Mouse (Mus musculus) layer of hippocampus, postnatal 25 days (tissue): ENCODE data around the gene Dmxl2. TPM values are rescaled to one million over a fixed set of nuclear protein-coding genes. Genes with fewer than 3 reads are reported as not detected.

Source experiments
- DNase-seq, 2 experiments: peaks; one replicate each; pipeline ENCODE4 v3.0.0; 2022; ENCODE audit warnings: mixed read lengths in 2 of 2, low spot score in 1 of 2; ENCODE audit errors: extremely low spot score in 1 of 2
- total RNA-seq, 2 experiments: library from RNA; stranded (reverse); gene quantifications; 2 replicates each; pipeline ENCODE4 v1.2.3; 2021

The Dmxl2 gene
- total RNA-seq, 2 experiments from 2014 or later, result 187 to 212 TPM

DNA sequence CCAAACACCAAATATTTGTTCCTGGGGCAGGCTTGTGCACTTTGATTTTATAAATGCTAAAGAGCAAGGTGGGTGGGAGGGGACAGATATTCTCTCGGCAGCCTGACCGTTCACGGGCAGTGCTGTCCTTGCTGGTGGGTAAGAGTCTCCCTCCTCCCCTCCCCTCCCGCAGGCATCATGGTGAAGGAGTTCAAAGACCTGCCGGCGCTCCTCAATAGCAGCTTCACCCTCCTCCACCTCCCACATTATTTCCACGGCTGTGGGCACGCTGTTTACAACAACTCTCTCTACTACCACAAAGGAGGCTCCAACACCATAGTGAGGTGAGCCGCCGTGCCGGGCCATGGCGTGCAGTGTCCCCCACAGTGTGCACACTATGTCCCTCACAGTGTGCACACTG, 165.8 kb downstream of the Dmxl2 start:
- no peak for DNase-seq

DNA sequence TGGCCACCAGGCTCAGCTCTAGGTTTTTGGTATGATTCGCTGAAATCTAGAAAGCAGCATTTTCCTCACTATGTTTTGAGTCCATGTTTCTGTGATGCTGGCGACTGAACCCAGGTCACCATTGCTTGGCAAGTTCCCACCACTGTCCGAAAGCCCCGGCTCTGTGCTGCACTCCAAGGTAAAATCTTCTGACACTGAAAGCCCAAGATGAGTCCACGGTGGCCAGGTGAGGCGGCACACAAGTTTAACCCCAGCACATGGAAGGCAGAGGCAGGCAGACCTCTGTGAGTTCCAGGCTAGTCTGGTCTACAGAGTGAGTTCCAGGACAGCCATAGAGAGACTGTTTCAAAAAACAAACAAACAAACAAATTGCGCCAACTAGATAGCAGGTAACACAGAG, 172.2 kb downstream of the Dmxl2 start:
- no peak for DNase-seq

DNA sequence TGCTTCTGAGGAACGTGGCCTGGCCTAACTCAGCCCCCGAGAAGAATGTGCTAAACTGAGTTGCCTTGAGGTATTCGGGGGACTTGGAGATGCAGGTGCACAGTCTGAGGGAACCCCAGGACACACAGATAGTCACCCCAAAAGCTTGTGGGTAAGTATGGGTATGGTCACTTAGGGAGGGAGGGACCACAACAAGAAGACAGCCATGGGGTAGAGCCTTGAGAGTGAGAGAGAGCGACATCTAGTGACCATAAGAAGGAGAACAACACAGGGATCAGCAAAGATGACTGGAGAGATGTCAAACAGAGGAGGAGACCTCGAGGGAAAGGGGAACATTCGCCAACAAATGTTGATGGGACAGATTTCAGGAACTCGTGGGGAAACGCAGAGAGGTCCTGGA, 178.0 kb downstream of the Dmxl2 start:
- DNase-seq, result no peak

DNA sequence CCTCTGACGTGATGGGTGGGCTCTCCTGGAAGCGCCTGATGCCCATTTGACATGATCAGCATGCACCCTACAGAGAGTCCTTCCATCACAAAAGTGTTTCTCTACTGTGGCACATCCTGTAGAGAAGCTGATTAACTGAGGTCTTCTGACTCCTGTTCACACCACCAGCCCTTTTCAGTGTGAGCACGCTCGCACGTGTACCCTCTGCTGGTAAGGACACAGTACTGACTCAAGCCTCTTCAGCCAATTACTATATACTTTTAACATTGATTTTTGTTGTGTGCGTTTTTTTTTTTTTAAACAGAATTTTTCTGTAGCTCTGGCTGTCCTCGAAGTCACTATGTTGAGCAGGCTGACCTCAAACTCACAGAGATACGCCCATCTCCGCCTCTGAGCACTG, 185.1 kb downstream of the Dmxl2 start:
- DNase-seq, result no peak

Other genes with a start within 250 kb of the Dmxl2 start
- under 1 TPM in 1 of 2 experiments, not detected in 1; 0.19 TPM for gene Cyp19a1, start 233.5 kb downstream of the Dmxl2 start, total RNA-seq
- 1 to 10 TPM in 1 of 2 experiments, under 1 TPM in 1; 0.81 to 1.4 TPM for gene Gldn, start 215.1 kb downstream of the Dmxl2 start, total RNA-seq
- gene Sh2d7, start 37.4 kb upstream of the Dmxl2 start, total RNA-seq, result not detected
- gene Cib2, start 58.6 kb upstream of the Dmxl2 start, total RNA-seq, result 10 to 100 TPM; 17.0 to 22.1 TPM
- 100 to 1,000 TPM; 176 to 189 TPM for gene Idh3a, start 84.7 kb upstream of the Dmxl2 start, total RNA-seq
- 100 to 1,000 TPM; 111 to 117 TPM for gene Acsbg1, start 160.2 kb upstream of the Dmxl2 start, total RNA-seq
- gene Dnaja4, start 197.2 kb upstream of the Dmxl2 start, total RNA-seq, result 10 to 100 TPM; 39.9 to 46.0 TPM
- gene Wdr61, start 232.9 kb upstream of the Dmxl2 start, total RNA-seq, result 10 to 100 TPM; 57.7 to 61.0 TPM